Mouse (Mus musculus) lung, adult 2 months (tissue): ENCODE results near the gene Arl6ip1.

ENCODE experiments used
- CTCF ChIP-seq: fragments of 200-500 bp; IDR thresholded peaks from 2 replicates; pipeline ENCODE4 v1.5.1; 2011; ENCODE audit warnings: mild to moderate bottlenecking, low read length, control low read depth; ENCODE audit not compliant: insufficient read depth
- POLR2A ChIP-seq: fragments of 200-500 bp; IDR thresholded peaks from 2 replicates; pipeline ENCODE4 v1.6.1; 2011; ENCODE audit warnings: low read depth, mild to moderate bottlenecking, control low read depth, low read length, borderline replicate concordance; ENCODE audit errors: extremely low read depth

DNA sequence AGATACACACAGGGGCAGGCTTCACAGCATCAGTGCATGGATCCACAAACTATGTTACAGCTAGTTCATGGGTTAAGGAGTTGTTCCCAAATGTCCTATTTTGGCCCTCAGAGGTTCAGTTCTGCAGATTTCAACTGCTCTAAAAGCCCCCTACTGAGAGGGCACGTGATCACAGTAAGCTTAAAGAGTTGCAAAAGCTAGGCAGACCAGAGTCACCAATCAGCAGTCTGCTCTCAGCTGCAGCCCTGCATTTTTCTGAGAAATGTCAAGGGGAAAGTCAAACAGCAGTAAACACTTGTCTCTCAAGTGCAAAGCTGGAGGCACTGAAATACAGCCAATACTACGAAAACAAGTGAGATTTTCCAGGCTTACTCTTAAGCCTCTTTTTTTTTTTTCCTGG is 10.3 kb downstream of the Arl6ip1 start:
- TF ChIP-seq POLR2A = no peak
- no peak for TF ChIP-seq CTCF
